Mouse (Mus musculus): ENCODE measurements around the gene Gm9803.

- no peak for TF ChIP-seq CTCF (IDR thresholded peaks at IDR 0.05)
- TF ChIP-seq EP300 (IDR thresholded peaks at IDR 0.05): no peak
Observed at GRCm38 (mm10) chr10:43480227-43480849, 43.5 kb upstream of the Gm9803 start.

Data from lung, postnatal 0 days (tissue).